Mouse (Mus musculus) lung, embryonic 14.5 days (tissue): ENCODE data around the gene Glrp1. TPM values are rescaled to one million over a fixed set of nuclear protein-coding genes. Genes with fewer than 3 reads are reported as not detected.

Experiments used
- ATAC-seq: fragments of 200-750 bp; cut with Nextera tagmentation; 2 replicates; pipeline ENCODE4 v1.8.0; 2017; ENCODE audit warnings: mild to moderate bottlenecking, moderate TSS enrichment, moderate library complexity; ENCODE audit not compliant: insufficient read depth
- DNase-seq: peaks from one replicate; pipeline ENCODE4 v3.0.0-alpha.2; 2015
- H3K27ac ChIP-seq: fragments of 300-500 bp; sonication (generic); 2 replicates; pipeline ENCODE4 v1.5.1; 2014; ENCODE audit warnings: low read depth, mild to moderate bottlenecking, moderate library complexity
- H3K27me3 ChIP-seq: fragments of 300-500 bp; sonication (generic); 2 replicates; pipeline ENCODE4 v1.6.1; 2014; ENCODE audit warnings: low read length, control low read depth; ENCODE audit not compliant: insufficient read depth
- H3K36me3 ChIP-seq: fragments of 300-500 bp; sonication (generic); 2 replicates; pipeline ENCODE4 v1.6.1; 2014; ENCODE audit warnings: control low read depth; ENCODE audit not compliant: insufficient read depth
- H3K4me1 ChIP-seq: fragments of 300-500 bp; sonication (generic); 2 replicates; pipeline ENCODE4 v1.6.1; 2014; ENCODE audit warnings: antibody characterized with exemption, control low read depth; ENCODE audit not compliant: insufficient read depth
- H3K4me2 ChIP-seq: fragments of 300-500 bp; sonication (generic); 2 replicates; pipeline ENCODE4 v1.6.1; 2014; ENCODE audit warnings: mild to moderate bottlenecking
- H3K4me3 ChIP-seq: fragments of 300-500 bp; sonication (generic); 2 replicates; pipeline ENCODE4 v1.5.1; 2014; ENCODE audit warnings: low read depth, low read length
- H3K9ac ChIP-seq: fragments of 300-500 bp; sonication (generic); 2 replicates; pipeline ENCODE4 v1.6.1; 2014
- H3K9me3 ChIP-seq: fragments of 300-500 bp; sonication (generic); 2 replicates; pipeline ENCODE4 v1.6.1; 2016; ENCODE audit warnings: low read depth, low read length, control low read depth
- CTCF ChIP-seq: IDR thresholded peaks from 2 replicates; pipeline ENCODE4 v1.5.1; 2016; ENCODE audit warnings: antibody characterized with exemption, low read depth
- WGBS: fragments of 180-500 bp; shearing (Covaris S2); extraction: QIAGEN DNeasy Blood & Tissue Kit; methylation state at CpG from one replicate; pipeline ENCODE4 v1.1.7; 2014; 5-methylcytosine and 5-hydroxymethylcytosine counted together
- polyA plus RNA-seq: library from polyadenylated mRNA; unstranded; fragments of >200 nt; fragmentation: Nextera tagmentation; extraction: Ambion mirVana; gene quantifications from 2 replicates; pipeline ENCODE4 v1.2.1, GENCODE M21; 2014

Gene Glrp1
- polyA plus RNA-seq, 1 experiment from 2014 or later = 0.38 TPM

DNA sequence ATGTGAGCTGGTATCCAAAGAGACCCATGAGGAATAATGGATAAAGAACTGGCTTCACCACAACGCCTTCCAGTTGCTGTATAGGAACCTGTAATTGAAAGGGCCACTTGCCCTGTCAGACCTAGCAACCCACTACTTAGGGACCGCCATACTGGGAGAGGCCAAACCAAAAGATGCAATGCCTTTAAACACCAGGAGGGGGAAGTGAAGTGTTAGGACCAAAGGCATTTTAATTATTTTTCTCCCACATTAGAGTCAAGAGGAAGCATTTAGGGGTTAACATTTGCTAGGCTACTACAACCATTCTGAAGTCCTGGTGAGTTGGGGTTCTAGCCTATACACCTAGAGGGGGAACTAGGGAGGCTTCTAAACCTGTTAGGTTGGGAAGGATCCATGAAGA lies 36.0 kb downstream of the Glrp1 start:
- H3K9me3 ChIP-seq = no peaks in the 10 kb centered on the region
- ATAC-seq (no peak), DNase-seq (peak; percentile 53)
- H3K36me3 ChIP-seq = no peaks in the 10 kb centered on the region
- H3K27me3 ChIP-seq = no peaks in the 10 kb centered on the region
- H3K9ac ChIP-seq = no peak overlapping the region
- no peak overlapping the region for H3K4me2 ChIP-seq
- peaks cover 41% of the 10 kb centered on the region for H3K4me1 ChIP-seq
- 79% methylated on average over 2 of the region's 2 CpGs for WGBS
- no peak overlapping the region for H3K4me3 ChIP-seq
- H3K27ac ChIP-seq = peak overlapping the region; percentile 87; the same call in 1 of the 2 replicates
- peak; percentile 56 for TF ChIP-seq CTCF

GRCm38 (mm10) chr1:88472258-88472657 lies 37.6 kb downstream of the Glrp1 start:
- no peak overlapping the region for H3K4me3 ChIP-seq
- H3K9ac ChIP-seq = no peak overlapping the region
- H3K27me3 ChIP-seq = no peaks in the 10 kb centered on the region
- peaks cover 37% of the 10 kb centered on the region for H3K4me1 ChIP-seq
- ATAC-seq = no peak
- no peaks in the 10 kb centered on the region for H3K36me3 ChIP-seq
- H3K27ac ChIP-seq = no peak overlapping the region
- no peak overlapping the region for H3K4me2 ChIP-seq
- WGBS = 41% methylated on average over 6 of the region's 6 CpGs
- no peak for TF ChIP-seq CTCF
- no peak for DNase-seq
- no peaks in the 10 kb centered on the region for H3K9me3 ChIP-seq

DNA sequence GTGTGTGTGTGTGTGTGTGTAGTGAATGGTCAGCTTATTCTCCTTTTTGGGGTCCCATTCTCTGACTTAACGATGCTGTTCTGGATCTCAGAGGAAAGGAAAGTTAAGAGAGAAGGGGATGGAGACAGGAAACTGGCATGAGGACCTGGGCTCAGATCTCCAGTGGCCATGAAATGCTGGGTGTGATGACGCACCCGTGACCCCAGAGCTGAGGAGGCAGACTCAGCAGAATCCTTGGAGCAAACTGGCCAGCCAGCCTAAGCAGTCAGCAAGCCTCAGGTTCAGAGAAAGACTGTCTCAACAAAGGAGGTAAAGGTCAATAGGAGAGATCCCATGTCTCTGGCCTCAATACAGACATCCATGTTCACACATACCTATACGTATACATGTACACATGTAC lies 40.1 kb downstream of the Glrp1 start:
- Histone ChIP-seq H3K4me2 (no peak overlapping the region), H3K36me3 (no peaks in the 10 kb centered on the region), H3K9ac (no peak overlapping the region), H3K27me3 (no peaks in the 10 kb centered on the region), H3K4me1 (peaks cover 20% of the 10 kb centered on the region), H3K27ac (no peak overlapping the region), H3K4me3 (no peak overlapping the region), H3K9me3 (no peaks in the 10 kb centered on the region)
- no peak for ATAC-seq
- no peak for TF ChIP-seq CTCF
- WGBS = 85% methylated on average over 4 of the region's 4 CpGs
- no peak for DNase-seq

DNA sequence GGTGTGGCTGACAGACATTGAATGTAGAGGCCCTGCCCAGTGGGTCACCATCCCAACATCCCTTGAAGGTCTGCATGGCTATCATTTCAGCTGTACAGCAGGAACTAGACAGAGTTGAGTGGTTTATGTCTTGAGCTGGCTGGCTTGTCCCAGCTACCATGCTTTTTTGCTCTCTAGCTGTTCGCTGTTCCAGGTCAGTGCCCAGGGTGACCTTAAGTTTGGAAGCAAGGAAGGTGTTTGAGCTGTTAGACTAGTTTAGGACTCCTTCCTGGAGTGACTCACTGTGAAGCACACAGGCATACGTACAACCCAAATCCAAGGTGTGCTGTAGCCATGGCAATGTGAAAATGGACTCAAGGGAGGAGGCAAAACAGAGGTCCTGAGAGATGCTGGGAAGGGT lies 41.5 kb downstream of the Glrp1 start:
- 95% methylated on average over 2 of the region's 2 CpGs for WGBS
- DNase-seq (no peak), ATAC-seq (no peak)
- Histone ChIP-seq H3K36me3 (no peaks in the 10 kb centered on the region), H3K9me3 (no peaks in the 10 kb centered on the region), H3K27me3 (no peaks in the 10 kb centered on the region), H3K27ac (no peak overlapping the region), H3K4me2 (no peak overlapping the region), H3K4me1 (peaks cover 15% of the 10 kb centered on the region), H3K4me3 (no peak overlapping the region), H3K9ac (no peak overlapping the region)
- no peak for TF ChIP-seq CTCF

- H3K4me3 ChIP-seq = no peak overlapping the region
- no peak overlapping the region for H3K4me2 ChIP-seq
- H3K9ac ChIP-seq = no peak overlapping the region
- H3K27me3 ChIP-seq = no peaks in the 10 kb centered on the region
- ATAC-seq = no peak
- H3K27ac ChIP-seq = no peak overlapping the region
- TF ChIP-seq CTCF = no peak
- peaks cover 18% of the 10 kb centered on the region for H3K4me1 ChIP-seq
- no peaks in the 10 kb centered on the region for H3K9me3 ChIP-seq
- no peaks in the 10 kb centered on the region for H3K36me3 ChIP-seq
- WGBS = 84% methylated on average over 5 of the region's 5 CpGs
- no peak for DNase-seq
These were observed 42.0 kb downstream of the Glrp1 start for GRCm38 (mm10) chr1:88467866-88468265.

- ATAC-seq (no peak), DNase-seq (no peak)
- Histone ChIP-seq H3K9ac (no peak overlapping the region), H3K4me1 (peaks cover 18% of the 10 kb centered on the region), H3K4me2 (no peak overlapping the region), H3K4me3 (no peak overlapping the region), H3K36me3 (no peaks in the 10 kb centered on the region), H3K27me3 (no peaks in the 10 kb centered on the region), H3K27ac (no peak overlapping the region), H3K9me3 (no peaks in the 10 kb centered on the region)
- 65% methylated on average over 8 of the region's 8 CpGs for WGBS
- TF ChIP-seq CTCF = no peak
These were observed 43.4 kb downstream of the Glrp1 start for GRCm38 (mm10) chr1:88466325-88467064.

DNA sequence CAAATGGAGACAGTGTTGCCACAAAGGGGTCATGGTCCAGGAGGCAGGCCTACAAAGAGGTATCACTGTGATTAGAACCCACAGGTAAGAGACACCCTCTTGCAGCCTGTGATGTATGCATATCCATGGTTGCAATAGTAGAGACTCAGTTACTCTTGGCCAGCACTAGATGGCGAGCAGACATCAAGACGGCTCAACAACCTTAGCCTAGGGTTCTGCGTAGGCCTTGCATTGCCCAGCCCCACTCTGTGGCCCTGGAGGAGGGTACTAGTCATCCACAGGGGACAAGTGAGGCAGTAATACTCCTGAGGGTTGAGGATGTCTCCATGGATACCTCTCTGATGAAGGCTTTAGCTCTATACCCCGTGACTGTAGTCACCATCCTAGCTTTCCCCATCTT lies 44.1 kb downstream of the Glrp1 start:
- Histone ChIP-seq H3K4me2 (no peak overlapping the region), H3K9ac (no peak overlapping the region), H3K4me3 (no peak overlapping the region), H3K36me3 (no peaks in the 10 kb centered on the region), H3K27ac (no peak overlapping the region), H3K4me1 (peaks cover 14% of the 10 kb centered on the region), H3K27me3 (no peaks in the 10 kb centered on the region), H3K9me3 (no peaks in the 10 kb centered on the region)
- ATAC-seq (peak; percentile 33; the same call in 1 of the 2 replicates), DNase-seq (peak; percentile 71)
- WGBS = 73% methylated on average over 4 of the region's 4 CpGs
- TF ChIP-seq CTCF = peak; percentile 78
